Mouse (Mus musculus) adipocyte (in vitro differentiated cells): ENCODE data around the gene Stk32c.

Source experiments
- DNase-seq: peaks from one replicate; pipeline ENCODE4 v3.0.0-alpha.2; 2016; ENCODE audit warnings: low spot score

The Stk32c gene

DNA sequence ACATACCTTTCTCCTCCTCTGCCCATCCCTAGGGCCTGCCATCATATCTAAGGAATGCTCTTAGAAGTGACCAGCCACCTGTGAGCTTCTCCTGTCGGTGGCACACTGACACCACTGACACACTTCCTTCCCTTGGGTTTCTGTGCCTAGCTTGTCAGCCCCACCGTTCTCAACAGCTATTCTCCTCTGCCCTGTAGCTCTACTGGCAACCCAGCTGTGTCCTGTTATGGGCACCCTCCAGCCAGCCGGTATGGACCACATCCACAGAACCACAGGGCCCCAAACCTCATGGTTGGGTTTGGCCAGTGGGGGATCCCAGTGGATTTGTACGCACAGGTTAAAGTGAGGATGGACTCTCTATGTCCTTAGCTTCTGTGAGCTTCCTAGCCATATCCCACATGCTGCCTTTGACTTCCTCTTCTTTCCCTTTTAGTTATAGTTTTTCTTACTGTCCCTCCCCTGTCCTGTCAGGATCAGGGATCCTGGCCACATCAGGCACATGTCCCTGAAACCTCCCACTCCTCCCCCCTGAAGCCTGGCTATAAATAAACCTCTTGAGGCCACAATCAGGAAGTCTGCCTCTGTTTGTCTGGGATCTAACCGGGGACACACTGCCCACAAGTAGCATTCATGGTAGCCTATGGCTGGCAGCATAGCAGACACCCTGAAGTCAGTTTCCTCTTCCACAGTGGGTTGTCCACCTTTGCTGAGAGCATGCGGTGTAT lies 15.5 kb upstream of the Stk32c start:
- no peak for DNase-seq

- no peak for DNase-seq
Measured at GRCm38 (mm10) chr7:139226416-139226815, 13.3 kb upstream of the Stk32c start.

DNA sequence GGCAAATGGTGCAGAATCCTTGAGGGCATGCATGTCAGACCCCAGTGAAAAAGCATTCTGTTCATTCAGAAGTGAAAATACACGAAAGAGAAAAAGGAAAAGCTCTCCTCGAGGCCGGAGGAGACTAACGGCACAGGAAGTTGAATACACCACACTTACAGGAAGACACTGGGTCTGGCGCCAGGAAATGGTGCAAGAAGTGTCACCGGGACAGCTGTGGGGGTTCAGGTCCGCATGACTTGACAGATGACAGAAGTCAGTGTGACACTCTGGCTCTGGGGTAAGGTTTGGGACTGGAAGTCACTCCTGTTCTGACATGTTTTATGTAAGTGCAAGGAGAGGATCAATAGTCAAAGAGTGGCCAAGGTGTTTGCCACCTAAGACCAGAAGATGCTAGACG lies 11.6 kb upstream of the Stk32c start:
- DNase-seq = no peak

DNA sequence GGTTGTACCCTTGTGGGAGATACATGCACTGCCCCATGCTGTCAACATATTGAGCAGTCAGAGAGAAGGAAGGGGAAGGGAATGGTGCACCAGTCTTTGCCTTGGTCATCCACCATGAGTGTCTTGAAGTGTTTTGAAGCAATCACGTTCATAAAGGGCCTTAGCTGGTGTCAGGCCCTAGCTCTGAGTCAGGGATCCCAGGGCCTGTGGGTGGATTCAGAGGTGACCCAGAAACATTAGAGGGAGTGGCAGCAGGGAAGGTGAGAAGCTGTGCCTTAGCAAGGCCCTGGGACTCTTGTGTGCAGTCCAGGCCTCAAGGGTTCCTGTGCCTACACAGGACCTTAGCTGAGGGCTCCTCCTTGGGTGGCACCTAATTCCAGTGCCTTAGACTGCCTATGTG lies 11.0 kb upstream of the Stk32c start:
- DNase-seq = no peak

GRCm38 (mm10) chr7:139222341-139222740 lies 9.2 kb upstream of the Stk32c start:
- DNase-seq = no peak

- DNase-seq = no peak
Measured at GRCm38 (mm10) chr7:139221856-139222255, 8.7 kb upstream of the Stk32c start.

DNA sequence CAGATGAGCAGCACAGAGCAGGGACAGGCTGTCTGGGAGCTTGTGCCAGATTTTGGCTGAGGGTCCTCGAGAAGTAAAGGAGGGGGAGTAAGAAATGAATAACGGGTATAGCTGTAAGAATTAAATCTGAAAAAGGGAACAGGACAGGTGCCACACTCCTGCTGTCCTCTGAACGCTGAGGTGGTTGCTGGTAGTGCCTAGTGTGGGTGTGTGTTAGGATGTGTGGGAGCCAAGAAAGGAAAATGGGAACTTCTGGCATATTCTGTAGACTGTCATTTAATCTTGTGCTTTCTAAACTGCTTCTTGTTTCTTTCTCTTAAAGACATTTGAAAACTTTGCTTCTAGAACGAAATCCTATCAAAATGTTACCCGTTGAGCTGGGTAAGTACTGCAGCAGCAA lies 8.0 kb upstream of the Stk32c start:
- DNase-seq = no peak

DNA sequence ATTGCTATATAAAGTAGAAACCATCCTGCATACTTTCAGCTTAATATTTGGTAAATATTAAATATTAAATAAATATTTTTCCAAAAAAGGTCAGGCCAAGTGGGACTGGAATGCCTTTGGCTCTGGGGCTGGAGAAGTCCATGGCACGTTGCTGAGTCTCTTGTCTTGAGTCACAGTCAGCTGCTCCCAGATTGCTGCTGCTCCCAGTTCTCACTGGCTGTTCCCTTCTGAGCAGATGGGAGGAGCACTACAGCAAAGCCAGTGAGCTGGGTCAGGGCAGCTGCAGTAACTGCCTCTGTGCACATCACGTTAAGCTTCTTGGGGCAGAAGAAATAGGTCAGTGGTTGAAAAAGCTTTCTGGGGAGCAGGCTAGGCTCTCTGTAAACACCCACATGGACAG lies 7.2 kb upstream of the Stk32c start:
- DNase-seq = peak; percentile 85

DNA sequence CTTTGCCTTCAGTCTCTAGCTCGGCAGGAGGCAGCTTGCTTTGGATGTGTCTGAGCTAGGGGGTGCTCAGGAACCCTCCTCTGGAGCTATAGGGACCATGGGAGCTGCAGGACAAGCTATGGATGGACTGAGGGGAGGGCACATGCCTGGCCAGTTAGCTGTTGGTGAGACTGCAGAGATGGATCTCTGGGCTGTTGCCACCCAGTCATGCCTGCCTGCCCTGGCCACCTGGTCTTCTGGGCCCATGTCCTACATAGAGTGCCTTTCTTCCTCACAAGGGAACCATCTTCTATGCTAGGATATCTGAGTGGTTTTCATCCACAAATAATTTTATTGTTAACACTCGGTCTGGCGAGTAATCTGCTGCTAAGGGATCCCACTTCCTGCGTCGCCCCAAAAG lies 6.4 kb upstream of the Stk32c start:
- DNase-seq = no peak

DNA sequence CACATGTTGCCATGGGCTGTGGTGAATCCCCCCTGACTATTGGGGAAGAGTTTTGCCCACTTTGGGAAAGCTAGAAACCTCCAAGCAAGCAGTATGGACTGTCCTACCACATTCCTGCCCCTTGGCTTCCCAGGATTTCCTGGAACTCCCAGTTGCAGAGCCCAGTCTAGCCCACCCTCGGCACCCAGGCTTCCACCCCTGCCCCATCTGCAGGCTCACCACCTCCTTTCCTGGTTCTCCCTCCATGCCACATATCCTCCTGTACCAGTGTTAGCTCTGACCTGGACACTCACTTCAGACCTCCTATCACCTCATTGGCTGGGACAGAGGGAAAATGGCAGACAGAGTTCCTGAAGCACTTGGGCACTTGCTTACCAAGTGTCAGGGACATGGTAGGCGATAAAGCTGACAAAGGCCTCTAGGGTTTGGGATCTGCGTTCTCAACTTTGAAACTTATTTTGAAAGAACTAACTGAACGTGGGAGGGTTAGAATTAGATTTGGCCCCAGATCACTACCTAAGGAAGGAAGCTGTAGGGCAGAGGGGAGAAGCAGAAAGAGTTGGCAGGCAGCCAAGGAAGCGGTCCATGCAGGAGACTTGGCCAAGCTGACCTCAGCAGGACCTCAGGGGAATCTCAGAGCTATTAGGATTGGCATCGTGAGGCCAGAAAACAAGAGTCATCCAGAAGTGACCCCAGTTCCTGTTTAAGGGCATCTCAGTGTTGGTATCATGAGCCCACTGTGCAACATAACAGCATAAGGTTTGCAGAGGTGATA lies 5.7 kb upstream of the Stk32c start:
- peak; percentile 93 for DNase-seq

GRCm38 (mm10) chr7:139217046-139217445 lies 3.9 kb upstream of the Stk32c start:
- no peak for DNase-seq

DNA sequence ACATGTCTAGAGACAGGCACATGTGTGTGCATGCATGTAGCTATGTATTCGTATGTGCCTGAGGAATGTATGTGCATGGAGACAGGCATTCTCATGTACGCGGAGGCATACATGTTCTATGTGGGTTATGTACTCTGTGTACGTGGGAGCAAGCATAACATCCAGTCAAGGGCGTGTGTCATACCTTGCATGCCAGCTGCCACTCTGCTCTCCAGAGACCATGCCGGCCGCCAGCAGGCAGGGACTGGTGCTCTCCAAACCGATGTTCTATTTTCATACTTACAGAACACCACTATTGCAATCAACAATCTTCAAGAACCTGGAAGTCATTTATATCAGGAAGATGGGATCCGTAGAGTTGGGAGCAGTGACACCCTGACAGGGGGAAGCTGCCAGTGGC lies 3.4 kb upstream of the Stk32c start:
- DNase-seq = no peak

DNA sequence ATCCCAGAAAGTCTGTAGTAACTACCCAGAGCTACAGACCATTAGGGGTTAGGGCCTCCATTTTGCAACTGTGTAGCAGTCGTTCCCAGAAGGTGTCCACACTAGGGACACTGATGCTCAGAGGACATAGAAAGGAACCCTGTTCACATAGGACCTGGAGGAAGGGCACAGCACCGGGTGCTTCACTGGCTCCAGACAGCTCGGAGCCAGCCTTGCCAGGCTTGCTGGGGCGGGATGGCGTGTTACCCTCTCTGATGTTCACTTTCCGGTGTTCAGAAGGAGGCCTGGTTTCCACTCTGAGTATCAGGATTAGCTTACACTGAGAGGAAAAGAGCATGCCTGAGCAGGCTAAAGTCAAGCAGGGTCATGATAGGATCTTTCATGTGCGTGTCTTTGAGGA lies 2.8 kb upstream of the Stk32c start:
- no peak for DNase-seq

- no peak for DNase-seq
Measured at GRCm38 (mm10) chr7:139215516-139215915, 2.4 kb upstream of the Stk32c start.

DNA sequence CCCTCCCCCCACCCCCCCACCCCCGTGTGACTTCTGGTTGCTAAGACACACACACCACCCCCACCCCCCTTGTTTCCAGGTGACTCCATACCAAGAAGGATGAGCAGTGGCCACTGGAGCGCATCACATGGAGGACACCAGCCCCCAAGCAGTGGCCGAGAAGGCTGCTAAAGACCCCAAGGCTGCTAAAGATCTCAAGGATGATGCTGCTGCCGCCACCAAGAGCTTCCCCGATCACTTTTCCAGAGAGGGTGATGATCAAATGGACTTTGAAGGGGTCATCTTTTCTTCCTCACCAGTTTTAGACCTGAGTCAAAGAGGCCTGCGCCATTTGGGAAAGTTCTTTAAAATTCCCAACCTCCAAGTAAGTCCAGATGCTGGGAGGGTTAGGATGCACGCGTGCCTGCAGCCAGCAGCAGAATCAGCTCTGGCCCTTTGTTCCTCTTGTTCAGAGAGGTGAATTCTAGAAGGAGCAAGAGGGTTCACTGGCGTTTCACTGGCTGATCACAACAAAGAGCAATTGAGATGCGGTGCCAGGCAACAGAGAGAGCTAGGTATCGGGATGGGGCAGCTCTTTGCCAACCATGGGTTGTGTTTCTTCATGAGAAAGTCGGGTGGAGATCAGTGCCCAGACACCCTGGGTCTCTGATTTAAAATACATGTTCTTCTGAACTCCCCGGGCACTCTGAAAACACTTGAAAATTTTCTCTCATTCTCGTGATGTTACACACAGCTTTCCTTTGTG lies 1.7 kb upstream of the Stk32c start:
- DNase-seq = no peak

DNA sequence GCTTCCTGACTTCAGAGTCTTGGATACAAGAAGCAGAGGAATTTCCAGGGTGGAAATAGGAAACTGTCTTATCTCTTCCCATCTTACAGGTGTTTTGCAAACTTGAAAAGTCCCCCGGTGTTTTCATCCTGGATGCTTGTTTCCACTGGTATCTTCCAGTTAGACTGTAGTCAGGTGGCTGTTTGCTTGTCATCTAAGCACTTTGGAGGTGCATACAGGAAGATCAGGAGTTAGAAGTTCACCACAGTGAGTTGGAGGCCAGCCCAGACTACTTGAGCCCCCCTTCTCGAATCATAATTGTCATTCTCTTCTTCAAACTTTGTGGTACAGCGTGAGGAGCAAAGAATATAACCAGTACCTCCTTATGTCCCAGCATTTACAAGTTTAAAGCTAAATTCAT lies 1.1 kb upstream of the Stk32c start:
- no peak for DNase-seq

GRCm38 (mm10) chr7:139213751-139214150 lies 644 bp upstream of the Stk32c start:
- no peak for DNase-seq

DNA sequence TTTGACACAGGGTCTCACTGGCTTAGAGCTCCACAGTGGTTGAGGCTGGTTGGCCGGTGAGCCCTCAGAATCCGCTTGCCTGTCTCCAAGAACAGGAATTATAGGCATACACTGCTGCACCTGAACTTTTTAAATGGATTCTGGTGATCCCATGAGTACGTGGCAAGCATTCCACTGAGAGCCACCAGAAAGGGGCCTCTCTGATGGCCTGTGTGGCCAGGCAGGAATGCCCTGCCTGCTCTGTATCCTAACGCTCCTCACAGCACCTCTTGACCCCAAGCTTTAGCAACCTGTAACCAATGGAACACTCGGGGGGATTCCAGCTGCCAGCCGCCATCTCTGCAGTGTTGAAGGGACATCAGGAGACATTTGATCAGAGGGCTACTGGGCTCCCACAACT lies 1.3 kb downstream of the Stk32c start:
- DNase-seq = no peak

DNA sequence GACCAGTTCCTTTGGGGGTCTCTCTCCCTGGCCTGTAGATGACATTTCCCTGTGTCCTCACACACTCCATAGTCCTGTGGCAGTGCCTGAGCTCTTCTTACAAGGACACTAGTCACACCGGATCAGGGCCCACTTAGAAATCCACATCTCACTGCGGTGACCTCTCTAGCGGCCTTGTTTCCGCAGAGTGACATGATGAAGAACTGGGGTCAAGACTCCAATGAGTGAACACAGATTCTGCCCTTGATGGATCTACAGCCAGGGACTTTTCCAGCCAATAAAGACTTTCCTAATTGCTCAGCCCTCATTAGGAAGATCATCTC lies 4.4 kb downstream of the Stk32c start:
- no peak for DNase-seq

DNA sequence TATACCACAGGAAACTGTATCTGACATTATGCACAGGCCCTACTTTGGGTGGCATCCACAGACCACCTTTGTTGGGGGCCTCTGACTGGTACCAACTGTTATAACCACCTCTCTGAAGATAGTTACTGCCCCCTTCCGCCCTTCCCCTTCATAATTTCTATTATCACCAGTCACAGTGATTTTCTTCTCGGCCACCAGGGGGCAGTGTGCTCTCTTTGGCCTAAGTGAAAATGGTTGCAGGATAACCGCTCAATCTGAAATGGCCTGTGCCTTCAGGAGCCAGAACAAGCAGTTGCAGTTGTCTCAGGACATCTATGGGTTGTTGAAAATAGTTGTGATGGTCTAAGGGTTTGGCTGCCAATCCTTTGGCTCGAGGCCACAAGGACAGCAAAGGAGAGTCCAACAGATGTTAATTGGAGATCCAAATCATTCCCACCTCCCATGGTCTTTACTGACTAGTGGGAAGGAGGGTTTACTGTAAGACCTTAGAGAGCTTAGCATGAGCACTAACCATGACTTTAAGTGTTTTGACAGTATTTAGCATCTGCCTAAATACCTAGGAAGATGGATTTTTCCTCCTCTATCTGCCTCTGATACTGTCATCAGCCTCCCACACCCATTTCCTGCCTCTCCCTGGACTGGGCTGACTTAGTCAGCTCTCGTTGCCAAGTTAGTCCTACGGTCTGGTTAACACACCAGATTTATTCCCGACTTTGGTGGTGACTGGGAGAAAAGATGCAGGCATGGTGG lies 4.9 kb downstream of the Stk32c start:
- DNase-seq = peak; percentile 58

GRCm38 (mm10) chr7:139201209-139201608 lies 11.9 kb downstream of the Stk32c start:
- DNase-seq = no peak

DNA sequence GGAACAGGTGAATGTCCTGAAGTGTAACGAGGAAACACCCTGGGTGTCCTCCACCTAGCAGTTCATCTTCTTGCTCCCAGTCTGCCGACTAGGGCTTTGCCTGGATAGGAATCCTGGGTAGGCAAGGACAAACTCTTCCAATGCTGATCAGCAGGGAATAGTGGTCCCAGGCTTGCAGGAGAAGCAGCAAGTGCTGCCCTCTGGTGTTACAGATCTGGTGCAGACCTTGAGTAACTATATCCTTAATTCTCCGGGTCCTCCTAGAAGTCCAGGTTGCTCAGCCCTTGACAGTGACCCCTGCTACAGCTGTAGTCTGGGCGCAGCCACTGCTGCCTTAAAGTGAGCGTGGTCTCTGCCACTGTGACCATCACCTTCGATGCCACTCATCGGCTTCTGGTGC lies 13.0 kb downstream of the Stk32c start:
- DNase-seq = peak; percentile 41
